ENCODE assay signal across 43 mouse cellular contexts in genomic region chr9:38328760-38329159, GRCm38 (mm10). TPM values are rescaled to one million over a fixed set of nuclear protein-coding genes. Genes with fewer than 3 reads are reported as not detected.
"Had no signal": no experiment of that assay in that cellular context is flagged by ENCODE, and none has a peak within 500 bp of the region (broad histone marks: within the 10 kb centered on the region; RNA-seq: fewer than 3 reads in every experiment).

Gene Olfr25, plus strand, starts transcription at chr9:38329060.

- H3K4me2 ChIP-seq: heart, embryonic 11.5 days; heart, embryonic 12.5 days; heart, embryonic 13.5 days; heart, embryonic 15.5 days; hindbrain, embryonic 12.5 days; hindbrain, embryonic 13.5 days; hindbrain, embryonic 14.5 days; hindbrain, embryonic 15.5 days; intestine, embryonic 15.5 days; kidney, embryonic 15.5 days had no signal

- H3K4me3 ChIP-seq: heart, embryonic 10.5 days; heart, embryonic 12.5 days; heart, embryonic 13.5 days; heart, embryonic 15.5 days; hindbrain, embryonic 10.5 days; hindbrain, embryonic 12.5 days; hindbrain, embryonic 13.5 days; hindbrain, embryonic 15.5 days; intestine, embryonic 15.5 days; kidney, embryonic 15.5 days; layer of hippocampus, adult 2 months; left cerebral cortex, adult 2 months had no signal

- H3K4me1 ChIP-seq: heart, embryonic 10.5 days; heart, embryonic 12.5 days; heart, embryonic 13.5 days; heart, embryonic 15.5 days; hindbrain, embryonic 10.5 days; hindbrain, embryonic 12.5 days; hindbrain, embryonic 13.5 days; hindbrain, embryonic 15.5 days; intestine, embryonic 15.5 days; kidney, embryonic 15.5 days had no signal

- H3K36me3 ChIP-seq: heart, embryonic 10.5 days; heart, embryonic 12.5 days; heart, embryonic 13.5 days; heart, embryonic 15.5 days; hindbrain, embryonic 10.5 days; hindbrain, embryonic 12.5 days; hindbrain, embryonic 13.5 days; hindbrain, embryonic 15.5 days; intestine, embryonic 15.5 days; kidney, embryonic 15.5 days had no signal

- ATAC-seq: hindbrain, embryonic 16.5 days; hindbrain, postnatal 0 days; inflammation-experienced regulatory T-cells, adult 6 months; intestine, embryonic 15.5 days; intestine, embryonic 16.5 days; intestine, postnatal 0 days had no signal

- DNase-seq: heart, postnatal 10 days; heart, postnatal 14 days; heart, postnatal 36 days; heart, postnatal 4 days; kidney, adult 11 months; kidney, adult 18-20 months; kidney, adult 2 months; kidney, adult 8-10 months; kidney, adult 9 months; kidney, postnatal 10 days; kidney, postnatal 14 days; kidney, postnatal 25 days; kidney, postnatal 36 days; kidney, postnatal 4 days; layer of hippocampus, adult 9-11 months; layer of hippocampus, postnatal 36 days had no signal

- H3K9ac ChIP-seq: heart, embryonic 12.5 days; heart, embryonic 13.5 days; heart, embryonic 15.5 days; hindbrain, embryonic 12.5 days; hindbrain, embryonic 13.5 days; hindbrain, embryonic 14.5 days; hindbrain, embryonic 15.5 days; intestine, embryonic 15.5 days; kidney, embryonic 15.5 days had no signal

- H3K27me3 ChIP-seq: heart, embryonic 12.5 days; heart, embryonic 13.5 days; heart, embryonic 15.5 days; hindbrain, embryonic 12.5 days; hindbrain, embryonic 13.5 days; hindbrain, embryonic 15.5 days; intestine, embryonic 15.5 days; kidney, embryonic 15.5 days had no signal

- H3K9me3 ChIP-seq: heart, embryonic 10.5 days; heart, embryonic 12.5 days; heart, embryonic 13.5 days; heart, embryonic 15.5 days; hindbrain, embryonic 10.5 days; hindbrain, embryonic 12.5 days; hindbrain, embryonic 13.5 days; hindbrain, embryonic 15.5 days; intestine, embryonic 15.5 days; kidney, embryonic 15.5 days had no signal

- H3K27ac ChIP-seq: heart, embryonic 10.5 days; heart, embryonic 13.5 days; heart, embryonic 15.5 days; hindbrain, embryonic 10.5 days; hindbrain, embryonic 12.5 days; hindbrain, embryonic 13.5 days; hindbrain, embryonic 14.5 days; hindbrain, embryonic 15.5 days; hindbrain, postnatal 0 days; intestine, embryonic 15.5 days; kidney, embryonic 15.5 days; kidney, postnatal 0 days; layer of hippocampus, adult 2 months; left cerebral cortex, adult 2 months had no signal

RNA-seq across cellular contexts. Expression of gene Olfr25, which starts in this region (rescaled TPM):
- polyA plus RNA-seq: heart, embryonic 10.5 days; heart, embryonic 11.5 days; heart, embryonic 12.5 days; heart, embryonic 13.5 days; heart, embryonic 14.5 days; heart, embryonic 15.5 days; heart, embryonic 16.5 days; heart, postnatal 0 days; hindbrain, embryonic 10.5 days; hindbrain, embryonic 11.5 days; hindbrain, embryonic 12.5 days; hindbrain, embryonic 13.5 days; hindbrain, embryonic 14.5 days; hindbrain, embryonic 15.5 days; hindbrain, embryonic 16.5 days; hindbrain, postnatal 0 days; inflammation-experienced regulatory T-cells, adult 6 months; intestine, embryonic 14.5 days; intestine, embryonic 15.5 days; intestine, embryonic 16.5 days; intestine, postnatal 0 days; kidney, adult 2 months; kidney, embryonic 14.5 days; kidney, embryonic 15.5 days; kidney, postnatal 0 days; large intestine, adult 2 months had no signal
